Mouse (Mus musculus): ENCODE results near the gene Cdk17. TPM values are rescaled to one million over a fixed set of nuclear protein-coding genes. Genes with fewer than 3 reads are reported as not detected.

Cdk17 gene
- polyA plus RNA-seq, 2 experiments = 10.5 to 12.9 TPM

DNA sequence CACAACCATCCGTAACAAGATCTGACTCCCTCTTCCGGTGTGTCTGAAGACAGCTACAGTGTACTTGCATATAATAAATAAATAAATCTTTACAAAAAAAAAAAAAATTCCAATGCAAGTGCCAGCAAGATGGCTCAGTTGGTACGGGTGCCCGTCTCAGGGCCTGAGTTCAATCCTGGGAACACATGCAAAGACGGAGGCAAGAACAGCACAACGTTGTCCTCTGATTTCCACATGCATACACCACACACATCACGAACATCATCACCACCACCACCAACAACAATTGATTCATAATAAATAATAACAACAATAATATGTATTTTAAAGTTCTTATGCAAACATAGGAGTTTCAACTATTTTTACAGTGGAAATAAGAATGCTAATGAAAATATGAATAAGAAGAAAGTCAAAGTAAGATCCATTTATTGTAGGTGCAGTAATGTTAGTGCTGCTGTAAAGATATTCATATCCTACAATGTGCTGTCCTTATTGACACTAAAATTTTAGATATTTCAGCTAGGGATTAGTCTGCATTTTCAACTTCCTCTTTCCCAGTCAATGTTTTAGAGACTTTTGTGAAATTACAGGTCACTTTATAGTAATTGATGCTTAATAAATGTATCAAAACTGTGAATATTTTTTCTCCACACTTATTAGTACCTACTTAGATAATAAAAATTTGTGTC is 2.4 kb downstream of the Cdk17 start:
- H3K9me3 ChIP-seq (ENCODE audit: control insufficient read depth, low read length) = no peaks in the 10 kb centered on the region
- H3K36me3 ChIP-seq (replicated peaks; ENCODE audit: control insufficient read depth, insufficient read depth, low read depth) = no peaks in the 10 kb centered on the region
- 27% methylated on average over 7 of the region's 7 CpGs for WGBS (ENCODE audit: insufficient replicate concordance)
- TF ChIP-seq EP300 (IDR thresholded peaks at IDR 0.05; ENCODE audit: low read depth) (no peak), CTCF (IDR thresholded peaks at IDR 0.05; ENCODE audit: low read depth) (peak; percentile 34)
- H3K27me3 ChIP-seq (ENCODE audit: control insufficient read depth, insufficient read depth, low read length) = no peaks in the 10 kb centered on the region
- DNase-seq (ENCODE audit: low read depth in 3 of 3, low spot score in 3 of 3) = no peak
- peak overlapping the region; percentile 100 for H3K9ac ChIP-seq (replicated peaks)
- peaks cover 33 to 49% of the 10 kb centered on the region in 2 experiments for H3K4me1 ChIP-seq (replicated peaks; ENCODE audit: control insufficient read depth in 2 of 2, insufficient read depth in 2 of 2, low read length in 1 of 2)
- H3K27ac ChIP-seq = no peak overlapping the region
- peak overlapping the region; percentile 75 for H3K4me2 ChIP-seq (ENCODE audit: low read depth)
- H3K4me3 ChIP-seq (ENCODE audit: insufficient read depth in 1 of 2, low read depth in 2 of 2, low read length in 2 of 2) = peak overlapping the region; percentile 90 to 99
- ATAC-seq (ENCODE audit: insufficient read depth) = no peak

DNA sequence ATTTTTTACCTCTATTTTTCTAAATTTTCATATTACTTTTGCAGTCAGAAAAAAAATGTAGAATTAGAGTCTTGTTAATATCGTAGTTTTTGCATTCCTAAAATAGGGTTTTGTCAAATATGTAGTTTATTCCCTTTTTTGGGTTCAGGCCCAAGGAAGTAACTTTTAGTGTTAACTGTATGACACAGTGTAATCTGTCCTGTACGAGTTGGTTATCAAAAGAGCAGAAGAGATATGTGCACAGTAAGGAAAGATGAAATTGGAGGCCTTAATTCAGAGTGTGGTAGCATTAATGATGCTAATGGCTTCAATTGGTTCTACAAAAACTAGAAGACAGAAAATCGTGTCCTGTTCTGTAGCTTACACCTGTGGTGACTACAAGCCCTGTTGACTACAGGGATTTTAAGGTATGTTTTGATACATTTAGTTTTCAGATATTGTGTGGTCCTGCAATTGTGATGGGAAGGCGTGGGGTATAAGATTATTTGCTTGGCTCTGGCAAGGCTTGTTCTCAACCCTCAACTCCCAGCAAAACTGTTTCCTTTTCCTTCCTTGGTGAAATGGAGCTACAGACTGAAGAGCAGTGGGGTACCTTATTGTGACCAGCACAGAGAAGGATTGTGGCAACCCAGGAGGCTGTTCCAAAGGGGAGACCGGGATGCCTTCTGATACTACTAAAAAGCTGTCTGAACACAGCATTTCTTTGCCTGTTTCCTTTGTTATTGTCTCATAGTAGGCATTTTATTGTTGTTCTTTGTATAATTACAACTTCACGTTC is 3.2 kb downstream of the Cdk17 start:
- Histone ChIP-seq H3K4me2 (ENCODE audit: low read depth) (peak overlapping the region; percentile 50), H3K27me3 (ENCODE audit: control insufficient read depth, insufficient read depth, low read length) (no peaks in the 10 kb centered on the region), H3K9ac (replicated peaks) (0 out of 2 replicates have a peak overlapping the region, but pooled peaks have one; percentile 8), H3K36me3 (replicated peaks; ENCODE audit: control insufficient read depth, insufficient read depth, low read depth) (no peaks in the 10 kb centered on the region), H3K4me1 (replicated peaks; ENCODE audit: control insufficient read depth in 2 of 2, insufficient read depth in 2 of 2, low read length in 1 of 2) (peaks cover 37 to 52% of the 10 kb centered on the region in 2 experiments), H3K9me3 (ENCODE audit: control insufficient read depth, low read length) (no peaks in the 10 kb centered on the region), H3K27ac (peak overlapping the region; percentile 5), H3K4me3 (ENCODE audit: insufficient read depth in 1 of 2, low read depth in 2 of 2, low read length in 2 of 2) (no peak overlapping the region; a peak in 1 of 4 replicates)
- WGBS (ENCODE audit: insufficient replicate concordance) = 38% methylated on average over 6 of the region's 6 CpGs
- ATAC-seq (ENCODE audit: insufficient read depth) (no peak), DNase-seq (ENCODE audit: low read depth in 3 of 3, low spot score in 3 of 3) (no peak)
- TF ChIP-seq CTCF (IDR thresholded peaks at IDR 0.05; ENCODE audit: low read depth) (no peak), EP300 (IDR thresholded peaks at IDR 0.05; ENCODE audit: low read depth) (no peak)

DNA sequence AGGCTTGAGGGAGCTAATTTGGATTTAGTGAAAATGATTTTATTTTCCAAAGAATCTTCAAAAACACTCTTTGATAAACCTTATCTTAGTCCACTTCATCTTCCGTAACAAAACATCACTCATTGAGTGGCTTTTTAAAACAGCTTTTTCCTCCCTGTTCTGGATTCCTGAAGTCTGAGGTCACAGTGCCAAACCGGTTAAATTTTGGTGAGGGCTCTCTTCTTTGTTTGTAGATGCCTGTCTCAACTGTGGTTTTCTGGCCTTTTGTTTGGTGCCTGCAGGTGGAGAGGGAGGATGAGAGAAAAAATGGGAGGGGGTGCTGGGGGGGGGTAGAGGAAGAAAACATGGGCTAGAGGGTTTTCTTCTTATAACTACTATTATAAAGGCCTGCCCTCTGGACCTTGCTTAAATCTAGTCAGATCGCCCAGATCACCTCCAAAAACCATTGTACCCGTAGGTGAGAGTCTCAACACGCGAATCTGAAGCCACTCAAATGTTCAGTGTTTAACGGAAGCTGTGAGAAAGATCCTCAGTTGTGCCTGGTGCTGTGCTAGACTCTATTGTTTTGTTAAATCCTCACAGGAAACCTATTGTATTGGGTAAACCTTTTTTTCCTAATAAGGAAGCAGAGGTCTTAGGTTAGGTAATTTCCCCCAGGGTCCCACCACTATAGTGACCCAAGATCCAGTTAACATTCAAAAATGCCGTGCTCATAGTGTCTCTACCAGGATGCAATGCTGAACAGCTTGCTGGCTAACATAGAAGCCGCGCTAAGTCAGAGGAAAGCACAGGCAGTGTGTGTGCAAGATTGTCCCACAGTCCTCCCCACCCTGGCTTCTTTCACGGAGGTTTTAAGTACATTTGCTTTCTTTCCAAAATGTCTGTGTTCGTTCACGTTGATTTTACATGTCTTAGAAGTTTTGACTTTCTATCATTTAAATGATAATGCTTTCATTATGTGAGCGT is 5.0 kb downstream of the Cdk17 start:
- Histone ChIP-seq H3K4me2 (ENCODE audit: low read depth) (peak overlapping the region; percentile 77), H3K27ac (peak overlapping the region; percentile 65), H3K4me3 (ENCODE audit: insufficient read depth in 1 of 2, low read depth in 2 of 2, low read length in 2 of 2) (peak overlapping the region in 1 of 2 experiments; percentile 23; a peak in 3 of 4 replicates), H3K4me1 (replicated peaks; ENCODE audit: control insufficient read depth in 2 of 2, insufficient read depth in 2 of 2, low read length in 1 of 2) (peaks cover 31 to 45% of the 10 kb centered on the region in 2 experiments), H3K9ac (replicated peaks) (peak overlapping the region; percentile 47), H3K36me3 (replicated peaks; ENCODE audit: control insufficient read depth, insufficient read depth, low read depth) (no peaks in the 10 kb centered on the region; the same call in 1 of the 2 replicates), H3K9me3 (ENCODE audit: control insufficient read depth, low read length) (no peaks in the 10 kb centered on the region), H3K27me3 (ENCODE audit: control insufficient read depth, insufficient read depth, low read length) (no peaks in the 10 kb centered on the region)
- 13% methylated on average over 14 of the region's 14 CpGs for WGBS (ENCODE audit: insufficient replicate concordance)
- 0 out of 2 replicates have a peak, but pooled peaks have one; percentile 24 for ATAC-seq (ENCODE audit: insufficient read depth)
- DNase-seq (ENCODE audit: low read depth in 3 of 3, low spot score in 3 of 3) = no peak
- TF ChIP-seq EP300 (IDR thresholded peaks at IDR 0.05; ENCODE audit: low read depth) (no peak), CTCF (IDR thresholded peaks at IDR 0.05; ENCODE audit: low read depth) (no peak)

DNA sequence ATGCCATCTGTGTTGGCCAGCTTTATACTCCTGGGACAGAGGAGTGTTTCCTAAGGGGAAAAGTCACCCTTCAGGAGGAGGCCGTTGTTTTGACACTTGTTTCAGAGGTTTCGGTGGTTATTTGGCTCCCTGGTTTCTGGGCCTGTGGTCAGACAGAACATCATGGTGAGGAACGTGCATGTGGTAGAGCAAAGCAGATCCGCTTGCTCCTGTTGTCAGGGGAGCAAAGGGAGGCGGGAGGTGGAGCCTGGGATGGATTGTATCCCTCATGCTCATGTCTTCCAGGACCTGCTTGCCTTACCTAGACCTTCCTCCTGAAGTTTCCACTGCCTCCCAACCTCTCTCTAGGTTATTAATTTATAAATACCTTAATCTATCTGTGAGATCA is 5.7 kb downstream of the Cdk17 start:
- peak overlapping the region; percentile 23 to 28 for H3K4me3 ChIP-seq (ENCODE audit: insufficient read depth in 1 of 2, low read depth in 2 of 2, low read length in 2 of 2)
- peak overlapping the region; percentile 47 for H3K9ac ChIP-seq (replicated peaks)
- ATAC-seq (ENCODE audit: insufficient read depth) = no peak

More for the DNA sequence above, 5.7 kb downstream of the Cdk17 start:
- Histone ChIP-seq H3K4me1 (replicated peaks; ENCODE audit: control insufficient read depth in 2 of 2, insufficient read depth in 2 of 2, low read length in 1 of 2) (peaks cover 31 to 45% of the 10 kb centered on the region in 2 experiments), H3K4me2 (ENCODE audit: low read depth) (peak overlapping the region; percentile 77), H3K36me3 (replicated peaks; ENCODE audit: control insufficient read depth, insufficient read depth, low read depth) (no peaks in the 10 kb centered on the region; the same call in 1 of the 2 replicates), H3K27ac (peak overlapping the region; percentile 65), H3K27me3 (ENCODE audit: control insufficient read depth, insufficient read depth, low read length) (no peaks in the 10 kb centered on the region), H3K9me3 (ENCODE audit: control insufficient read depth, low read length) (no peaks in the 10 kb centered on the region)
- no peak for DNase-seq (ENCODE audit: low read depth in 3 of 3, low spot score in 3 of 3)
- WGBS (ENCODE audit: insufficient replicate concordance) = 17% methylated on average over 5 of the region's 5 CpGs
- TF ChIP-seq CTCF (IDR thresholded peaks at IDR 0.05; ENCODE audit: low read depth) = no peak
- TF ChIP-seq EP300 (IDR thresholded peaks at IDR 0.05; ENCODE audit: low read depth) = no peak
